Mouse (Mus musculus) adrenal gland, adult 2 months (tissue): Measurements from ENCODE around the gene Ap3d1. TPM values are rescaled to one million over a fixed set of nuclear protein-coding genes. Genes with fewer than 3 reads are reported as not detected.
A peak's percentile ranks its signal among the peaks of the same experiment; 100 is the strongest.

Source experiments
- DNase-seq: peaks from one replicate; pipeline ENCODE4 v3.0.0; 2021
- polyA plus RNA-seq: library from polyadenylated mRNA; depleted of rRNA; stranded (reverse); fragments of >200 nt; gene quantifications from 2 replicates; pipeline ENCODE4 v1.2.3, GENCODE M21; 2012
- total RNA-seq, 2 experiments: library from RNA; stranded (reverse); gene quantifications; 2 replicates each; pipeline ENCODE4 v1.2.3; 2021

Ap3d1 gene
- total and polyA plus RNA-seq, 3 experiments = 85.6 to 131 (median 104) TPM

DNA sequence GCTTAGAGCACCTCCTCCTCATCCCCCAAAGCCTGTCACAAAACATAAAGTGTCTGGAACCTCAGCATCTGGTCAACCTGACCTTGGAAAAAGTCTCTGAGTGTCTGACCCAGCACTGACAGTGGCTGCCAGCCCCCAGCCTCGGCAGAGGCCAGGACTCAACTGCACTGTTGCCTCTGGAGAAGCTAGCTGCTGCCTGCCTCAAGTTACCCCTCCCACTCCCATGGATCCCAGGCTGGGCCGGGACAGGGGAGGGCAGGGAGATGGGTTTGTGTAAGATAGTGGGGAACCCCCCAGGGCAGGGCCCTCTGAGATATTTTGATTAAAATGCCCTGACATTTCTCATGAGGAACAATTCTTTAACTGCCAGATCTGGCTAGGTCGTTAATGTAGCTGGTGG, 37.0 kb downstream of the Ap3d1 start:
- no peak for DNase-seq

DNA sequence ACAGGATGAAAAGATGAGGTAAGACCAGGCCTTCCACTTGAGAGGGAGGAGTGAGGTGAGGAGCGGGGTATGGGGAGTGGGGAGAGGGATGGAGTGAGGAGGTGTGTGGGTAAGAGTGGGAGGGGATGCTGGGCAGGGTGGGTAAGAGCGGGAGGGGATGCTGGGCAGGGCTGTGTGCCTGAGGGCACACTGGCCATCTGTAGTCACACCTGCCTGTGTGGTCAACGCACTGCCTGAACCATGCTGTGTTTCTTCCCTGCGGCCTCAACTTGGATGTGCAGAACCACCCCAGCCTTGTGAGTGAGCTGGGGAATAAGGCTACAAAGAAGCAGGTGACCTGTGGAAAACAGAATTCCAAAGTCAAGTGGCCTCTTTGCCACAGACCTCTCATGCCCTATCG, 37.6 kb downstream of the Ap3d1 start:
- DNase-seq = no peak

DNA sequence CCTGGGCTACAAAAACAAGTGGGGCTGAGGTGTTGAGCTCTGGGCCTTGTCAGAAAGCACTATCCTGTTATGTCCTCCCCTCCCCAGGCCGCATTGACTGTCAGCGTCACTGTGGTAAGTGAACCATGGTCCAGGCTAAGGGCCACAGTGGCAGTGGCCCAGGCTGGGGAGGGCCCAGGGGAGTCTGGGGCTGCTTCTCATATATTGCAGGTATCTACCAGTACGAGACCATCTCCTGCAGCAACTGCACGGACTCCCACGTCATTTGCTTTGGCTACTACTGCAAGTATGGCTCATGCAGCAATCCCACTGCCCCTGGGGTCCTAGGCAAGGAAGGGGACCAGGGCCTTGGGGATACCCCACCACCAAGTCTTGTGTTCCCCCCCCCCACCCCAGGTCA, 38.4 kb downstream of the Ap3d1 start:
- DNase-seq = no peak

- peak; percentile 98 for DNase-seq
Measured at GRCm38 (mm10) chr10:80702536-80703390, 39.3 kb downstream of the Ap3d1 start.

GRCm38 (mm10) chr10:80701721-80702535, 40.1 kb downstream of the Ap3d1 start, which contains the start of the genes Mob3a and Izumo4:
Mob3a (minus strand) TSS chr10:80701977.
Izumo4 (plus strand) TSS chr10:80702184.
- peak; percentile 100 for DNase-seq

GRCm38 (mm10) chr10:80700732-80701131, 41.3 kb downstream of the Ap3d1 start:
- DNase-seq = no peak

DNA sequence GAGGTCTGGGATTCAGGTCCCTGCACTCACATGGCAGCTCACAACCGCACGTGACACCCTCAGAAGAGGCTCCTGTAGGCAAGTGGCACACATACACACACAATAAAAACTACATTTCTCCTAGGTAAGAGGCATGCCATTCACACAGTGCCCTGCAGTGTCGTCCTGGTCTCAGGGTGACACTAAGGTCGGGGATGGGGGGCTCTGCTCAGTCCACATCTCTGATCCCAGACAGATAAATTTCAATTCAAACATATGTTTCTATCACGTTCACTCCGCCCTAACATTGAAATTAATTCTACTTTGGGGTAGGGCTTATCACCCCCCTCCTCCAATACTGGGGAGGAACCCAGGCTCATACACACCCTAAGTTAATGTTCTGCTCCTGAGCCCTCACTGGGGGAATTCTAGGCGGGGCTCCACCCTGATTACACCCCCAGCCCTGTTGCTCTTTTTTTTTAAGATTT, 42.0 kb downstream of the Ap3d1 start:
- no peak for DNase-seq

GRCm38 (mm10) chr10:80698605-80699004, 43.5 kb downstream of the Ap3d1 start:
- DNase-seq = no peak

DNA sequence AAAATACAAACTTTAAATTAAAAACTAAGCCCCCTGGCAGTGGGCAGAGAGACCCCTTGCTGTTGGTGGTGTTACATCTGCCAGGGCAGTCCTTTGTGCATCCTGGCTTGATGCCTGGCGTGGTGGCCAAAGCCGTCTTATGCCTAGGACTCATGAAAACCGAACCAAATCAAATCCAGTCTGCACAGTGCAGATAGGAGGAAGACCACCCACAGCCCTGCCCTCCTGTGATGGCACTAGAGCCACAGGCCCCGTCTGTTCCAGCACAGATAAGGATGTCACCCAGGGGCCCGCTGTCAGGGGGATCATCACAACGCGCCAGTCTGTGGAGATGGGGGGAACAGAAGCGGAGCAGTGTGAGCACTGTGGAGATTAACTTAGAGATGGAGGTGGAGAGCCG, 44.3 kb downstream of the Ap3d1 start:
- no peak for DNase-seq

- DNase-seq = no peak
Measured at GRCm38 (mm10) chr10:80697393-80697787, 44.7 kb downstream of the Ap3d1 start.

- no peak for DNase-seq
Measured at GRCm38 (mm10) chr10:80696502-80697392, 45.3 kb downstream of the Ap3d1 start.

DNA sequence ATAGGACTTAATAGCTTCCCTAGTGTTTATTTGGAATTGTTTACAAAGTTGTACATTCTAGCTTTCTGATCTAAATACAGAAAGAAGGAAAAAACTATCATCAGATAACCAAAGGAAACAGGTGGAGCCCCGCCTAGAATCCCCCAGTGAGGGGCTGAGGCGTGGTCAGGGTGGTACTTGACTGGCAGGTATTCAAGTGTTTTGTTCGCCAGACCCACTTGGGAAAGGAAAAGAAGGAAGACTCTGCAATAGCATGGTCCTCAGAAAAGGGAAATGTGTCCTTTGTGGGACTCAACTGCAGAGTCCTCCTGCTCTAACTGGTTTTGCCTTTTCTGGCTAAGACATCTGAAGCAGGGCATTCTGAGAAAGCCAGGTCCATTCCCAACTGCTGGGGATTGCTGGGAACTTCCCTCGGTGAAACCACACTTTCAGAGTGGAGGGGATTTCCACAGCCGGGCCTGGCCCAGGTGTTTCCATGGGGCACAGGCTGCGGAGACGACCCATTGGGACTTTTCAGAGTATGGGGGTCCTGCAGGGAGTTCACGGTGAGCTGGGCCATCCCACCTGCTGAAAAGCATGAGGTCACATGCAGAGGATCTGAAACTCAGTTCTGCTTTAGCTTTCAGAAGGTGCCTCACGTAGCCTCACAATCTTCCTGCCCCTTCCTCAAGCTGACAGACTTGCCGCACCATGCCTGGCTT, 46.1 kb downstream of the Ap3d1 start:
- no peak for DNase-seq

DNA sequence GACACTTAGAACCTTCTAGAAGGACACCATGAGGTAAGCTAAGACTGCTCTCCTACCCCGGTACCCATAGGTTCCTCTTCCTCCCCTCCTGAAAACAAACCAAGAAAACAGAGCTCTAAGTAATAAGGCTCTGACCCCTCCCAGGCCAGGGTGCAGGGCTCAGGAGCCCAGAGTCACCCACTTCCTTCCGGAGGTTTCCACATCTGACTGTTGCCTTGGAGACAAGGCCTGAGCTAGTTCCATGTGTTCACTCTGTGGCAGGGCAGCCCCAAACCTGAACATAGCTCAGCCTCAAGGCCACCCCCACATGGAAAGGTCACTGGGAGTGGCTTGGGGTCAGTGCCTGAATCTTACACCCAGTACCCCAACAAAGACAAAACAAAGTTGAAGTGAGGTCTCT, 46.9 kb downstream of the Ap3d1 start:
- DNase-seq = peak; percentile 79

GRCm38 (mm10) chr10:80694159-80694938, 47.7 kb downstream of the Ap3d1 start:
- DNase-seq = no peak

GRCm38 (mm10) chr10:80693401-80694045, 48.5 kb downstream of the Ap3d1 start:
- no peak for DNase-seq

DNA sequence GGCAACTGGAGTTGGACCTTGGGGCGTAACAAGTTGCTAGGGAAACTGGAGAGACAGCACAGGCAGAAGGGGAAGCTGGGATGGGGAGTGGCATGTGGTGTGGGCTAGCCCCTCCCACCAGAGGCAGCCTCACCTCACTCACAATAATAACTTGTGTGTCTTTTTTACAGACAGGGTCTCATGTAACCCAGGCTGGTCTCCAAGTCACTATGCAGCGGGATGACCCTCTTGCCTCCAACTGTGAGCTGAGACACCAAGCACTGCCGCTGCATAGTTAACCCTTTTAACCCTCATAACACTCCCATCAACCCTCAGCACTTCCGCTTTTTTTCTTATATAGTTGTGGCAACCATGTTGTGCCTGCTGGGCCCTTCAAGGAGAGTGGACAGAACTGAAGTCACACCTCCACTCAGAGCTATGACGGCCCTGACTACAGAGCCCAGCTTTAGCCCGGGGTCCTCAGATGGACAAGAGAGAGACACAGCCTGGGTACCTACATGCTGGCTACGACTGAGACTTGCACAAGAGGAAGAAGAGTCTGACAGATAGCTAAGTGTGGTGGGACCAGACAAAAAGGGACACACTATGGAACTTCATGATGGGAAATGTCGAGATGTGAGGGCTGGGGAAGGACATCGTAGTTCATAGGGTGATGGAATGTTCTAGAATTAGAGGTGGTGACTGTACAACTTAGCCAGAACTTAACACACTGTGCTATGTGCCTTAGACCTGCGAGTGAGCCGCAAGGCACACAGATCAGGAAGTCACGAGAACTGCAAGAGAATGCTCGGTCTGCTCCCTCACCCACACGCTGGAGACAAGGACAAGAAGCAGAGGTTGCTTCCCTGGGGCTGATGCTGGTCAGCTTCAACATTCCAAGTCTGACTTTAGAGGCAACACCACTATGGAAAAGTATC, 49.6 kb downstream of the Ap3d1 start:
- DNase-seq = no peak

DNA sequence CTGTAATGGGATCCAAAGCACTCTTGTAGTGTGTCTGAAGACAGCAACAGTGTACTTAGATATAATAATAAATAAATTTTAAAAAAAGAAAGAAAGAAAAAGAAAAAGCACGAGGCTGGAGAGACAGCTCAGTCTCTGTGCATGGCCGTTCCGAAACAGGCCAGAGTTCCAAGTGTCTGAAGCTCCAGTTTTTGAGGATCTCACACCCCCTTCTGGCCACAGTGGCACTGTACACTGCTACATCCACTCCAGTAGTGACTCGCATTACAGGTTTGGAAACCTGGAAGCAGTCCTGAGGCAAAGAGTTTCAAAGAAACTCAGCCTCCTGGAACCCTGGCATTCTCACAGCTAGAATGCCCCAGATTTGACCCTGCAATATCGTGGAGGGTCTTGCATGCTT, 54.2 kb downstream of the Ap3d1 start:
- peak; percentile 81 for DNase-seq

- DNase-seq = no peak
Measured at GRCm38 (mm10) chr10:80686617-80687016, 55.4 kb downstream of the Ap3d1 start.

DNA sequence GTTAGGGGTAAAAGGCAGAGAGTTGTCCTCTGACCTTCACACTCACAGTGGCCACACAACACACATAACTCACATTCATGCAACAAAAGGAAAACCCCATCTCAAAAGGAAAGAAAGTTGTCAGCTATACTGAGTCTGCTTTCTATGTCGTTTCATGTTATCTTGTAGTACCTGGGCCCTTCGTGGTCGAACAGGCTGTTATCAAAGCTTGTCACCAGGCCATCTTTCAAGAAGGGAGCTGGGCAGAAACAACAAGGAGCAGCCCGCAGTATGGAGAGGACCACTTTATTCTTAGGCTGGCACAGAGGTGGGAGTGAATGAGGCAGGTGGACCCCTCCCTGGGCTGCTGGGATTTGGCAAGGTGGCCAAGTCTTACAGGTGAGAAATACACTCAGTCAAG, 57.1 kb downstream of the Ap3d1 start:
- no peak for DNase-seq
